Mouse (Mus musculus) layer of hippocampus, adult 8-10 months (tissue): ENCODE results near the gene Hoxb5. TPM values are rescaled to one million over a fixed set of nuclear protein-coding genes. Genes with fewer than 3 reads are reported as not detected.

Experiments
- DNase-seq, 2 experiments: peaks; one replicate each; pipeline ENCODE4 v3.0.0; 2022; ENCODE audit warnings: low spot score in 2 of 2
- total RNA-seq, 4 experiments: library from RNA; stranded (reverse); gene quantifications; 2 replicates each; pipeline ENCODE4 v1.2.4; 2022

The Hoxb5 gene
- total RNA-seq, 4 experiments from 2014 or later: not detected

GRCm38 (mm10) chr11:96272024-96272921, 30.9 kb upstream of the Hoxb5 start:
- DNase-seq: no peak

- DNase-seq: no peak
These were observed 28.7 kb upstream of the Hoxb5 start for GRCm38 (mm10) chr11:96274428-96274827.

- no peak for DNase-seq
These were observed 27.2 kb upstream of the Hoxb5 start for GRCm38 (mm10) chr11:96275896-96276295.

GRCm38 (mm10) chr11:96277151-96278044, 25.7 kb upstream of the Hoxb5 start:
- DNase-seq: no peak

GRCm38 (mm10) chr11:96278324-96278723, 24.8 kb upstream of the Hoxb5 start:
- no peak for DNase-seq

- peak; percentile 43 to 84 for DNase-seq
These were observed 24.4 kb upstream of the Hoxb5 start for GRCm38 (mm10) chr11:96278773-96279172.

GRCm38 (mm10) chr11:96279421-96280233, 23.5 kb upstream of the Hoxb5 start:
- no peak for DNase-seq

- no peak for DNase-seq
These were observed 22.4 kb upstream of the Hoxb5 start for GRCm38 (mm10) chr11:96280399-96281378.

GRCm38 (mm10) chr11:96281396-96281795, 21.7 kb upstream of the Hoxb5 start:
- DNase-seq: no peak

GRCm38 (mm10) chr11:96281855-96282570, 21.1 kb upstream of the Hoxb5 start, which contains the start of gene Hoxb8:
Hoxb8 (plus strand) TSS chr11:96281905.
- no peak for DNase-seq

- DNase-seq: no peak
These were observed 20.2 kb upstream of the Hoxb5 start for GRCm38 (mm10) chr11:96282795-96283430.

- DNase-seq: no peak
These were observed 18.9 kb upstream of the Hoxb5 start for GRCm38 (mm10) chr11:96284041-96284749.

GRCm38 (mm10) chr11:96284774-96285734, 18.1 kb upstream of the Hoxb5 start:
- DNase-seq: no peak

GRCm38 (mm10) chr11:96285771-96286738, 17.1 kb upstream of the Hoxb5 start, which contains the start of gene Hoxb7:
Hoxb7 (plus strand) TSS chr11:96286623.
- DNase-seq: no peak

GRCm38 (mm10) chr11:96286739-96287385, 16.3 kb upstream of the Hoxb5 start:
- no peak for DNase-seq
